Mouse (Mus musculus) heart, embryonic 14.5 days (tissue): ENCODE data around the gene N4bp1. TPM values are rescaled to one million over a fixed set of nuclear protein-coding genes. Genes with fewer than 3 reads are reported as not detected.

Experiments used
- ATAC-seq: fragments of 200-750 bp; cut with Nextera tagmentation; 2 replicates; pipeline ENCODE4 v1.8.0; 2017; ENCODE audit warnings: low read depth, moderate TSS enrichment; ENCODE audit not compliant: insufficient number of reproducible peaks, insufficient read depth, low FRiP score
- H3K27ac ChIP-seq, 2 experiments: fragments of 200-500 bp in 1 of 2; fragments of 300-500 bp in 1 of 2; sonication (generic) in 1 of 2; replicated peaks in 1 of 2; 2 replicates each; pipeline ENCODE4 v1.5.1; 2012 to 2014; ENCODE audit warnings: low read depth in 2 of 2, low read length in 2 of 2, control low read depth in 1 of 2, mild to moderate bottlenecking in 1 of 2, mixed read lengths in 1 of 2; ENCODE audit not compliant: control insufficient read depth in 1 of 2, insufficient read depth in 1 of 2
- H3K27me3 ChIP-seq: fragments of 300-500 bp; sonication (generic); 2 replicates; pipeline ENCODE4 v1.6.1; 2014; ENCODE audit warnings: mild to moderate bottlenecking, low read length, control low read depth; ENCODE audit not compliant: control insufficient read depth, insufficient read depth
- H3K36me3 ChIP-seq: fragments of 300-500 bp; sonication (generic); 2 replicates; pipeline ENCODE4 v1.6.1; 2014; ENCODE audit warnings: mild to moderate bottlenecking, control low read depth, low read length, mixed read lengths; ENCODE audit not compliant: control insufficient read depth, insufficient read depth
- H3K4me1 ChIP-seq, 2 experiments: fragments of 200-500 bp in 1 of 2; fragments of 300-500 bp in 1 of 2; sonication (generic) in 1 of 2; 2 replicates each; pipeline ENCODE4 v1.6.1; 2012 to 2014; ENCODE audit warnings: low read length in 2 of 2, control low read depth in 1 of 2, mixed read lengths in 1 of 2; ENCODE audit not compliant: control insufficient read depth in 2 of 2, insufficient read depth in 2 of 2
- H3K4me2 ChIP-seq: fragments of 300-500 bp; sonication (generic); 2 replicates; pipeline ENCODE4 v1.6.1; 2014; ENCODE audit warnings: mild to moderate bottlenecking, low read length
- H3K4me3 ChIP-seq, 2 experiments: fragments of 200-500 bp in 1 of 2; fragments of 300-500 bp in 1 of 2; sonication (generic) in 1 of 2; 2 replicates each; pipeline ENCODE4 v1.5.1; 2012 to 2014; ENCODE audit warnings: low read length in 2 of 2, mild to moderate bottlenecking in 2 of 2, control low read depth in 1 of 2, low read depth in 1 of 2, moderate library complexity in 1 of 2; ENCODE audit not compliant: control insufficient read depth in 1 of 2, insufficient read depth in 1 of 2
- H3K9ac ChIP-seq: fragments of 300-500 bp; sonication (generic); 2 replicates; pipeline ENCODE4 v1.6.1; 2014; ENCODE audit warnings: mild to moderate bottlenecking, low read length
- H3K9me3 ChIP-seq: fragments of 300-500 bp; sonication (generic); 2 replicates; pipeline ENCODE4 v1.6.1; 2016; ENCODE audit warnings: low read length, control low read depth; ENCODE audit not compliant: control insufficient read depth
- WGBS: fragments of 180-500 bp; shearing (Covaris S2); extraction: QIAGEN DNeasy Blood & Tissue Kit; methylation state at CpG from one replicate; pipeline ENCODE4 v1.1.7; 2014; 5-methylcytosine and 5-hydroxymethylcytosine counted together
- polyA plus RNA-seq: library from polyadenylated mRNA; unstranded; fragments of >200 nt; fragmentation: Nextera tagmentation; extraction: Ambion mirVana; gene quantifications from 2 replicates; pipeline ENCODE4 v1.2.1, GENCODE M21; 2014

N4bp1 gene
- polyA plus RNA-seq, 1 experiment from 2014 or later, result 8.5 TPM

GRCm38 (mm10) chr8:86820186-86820755, 64.8 kb downstream of the N4bp1 start:
- Histone ChIP-seq H3K36me3 (no peaks in the 10 kb centered on the region), H3K4me3 (no peak overlapping the region), H3K27ac (peak overlapping the region; percentile 0 to 62; a peak in 2 of 4 replicates), H3K9ac (no peak overlapping the region), H3K4me1 (peaks cover 3 to 11% of the 10 kb centered on the region in 2 experiments; a peak in 3 of 4 replicates), H3K4me2 (no peak overlapping the region), H3K9me3 (no peaks in the 10 kb centered on the region), H3K27me3 (no peaks in the 10 kb centered on the region)
- WGBS, result 47% methylated on average over 2 of the region's 2 CpGs
- no peak for ATAC-seq

GRCm38 (mm10) chr8:86819426-86819825, 65.6 kb downstream of the N4bp1 start:
- Histone ChIP-seq H3K27ac (no peak overlapping the region), H3K9ac (no peak overlapping the region), H3K4me3 (no peak overlapping the region), H3K27me3 (no peaks in the 10 kb centered on the region), H3K4me2 (no peak overlapping the region), H3K9me3 (no peaks in the 10 kb centered on the region), H3K4me1 (peaks cover 3 to 11% of the 10 kb centered on the region in 2 experiments; a peak in 3 of 4 replicates), H3K36me3 (no peaks in the 10 kb centered on the region)
- ATAC-seq, result no peak
- WGBS, result 55% methylated on average over 6 of the region's 6 CpGs

DNA sequence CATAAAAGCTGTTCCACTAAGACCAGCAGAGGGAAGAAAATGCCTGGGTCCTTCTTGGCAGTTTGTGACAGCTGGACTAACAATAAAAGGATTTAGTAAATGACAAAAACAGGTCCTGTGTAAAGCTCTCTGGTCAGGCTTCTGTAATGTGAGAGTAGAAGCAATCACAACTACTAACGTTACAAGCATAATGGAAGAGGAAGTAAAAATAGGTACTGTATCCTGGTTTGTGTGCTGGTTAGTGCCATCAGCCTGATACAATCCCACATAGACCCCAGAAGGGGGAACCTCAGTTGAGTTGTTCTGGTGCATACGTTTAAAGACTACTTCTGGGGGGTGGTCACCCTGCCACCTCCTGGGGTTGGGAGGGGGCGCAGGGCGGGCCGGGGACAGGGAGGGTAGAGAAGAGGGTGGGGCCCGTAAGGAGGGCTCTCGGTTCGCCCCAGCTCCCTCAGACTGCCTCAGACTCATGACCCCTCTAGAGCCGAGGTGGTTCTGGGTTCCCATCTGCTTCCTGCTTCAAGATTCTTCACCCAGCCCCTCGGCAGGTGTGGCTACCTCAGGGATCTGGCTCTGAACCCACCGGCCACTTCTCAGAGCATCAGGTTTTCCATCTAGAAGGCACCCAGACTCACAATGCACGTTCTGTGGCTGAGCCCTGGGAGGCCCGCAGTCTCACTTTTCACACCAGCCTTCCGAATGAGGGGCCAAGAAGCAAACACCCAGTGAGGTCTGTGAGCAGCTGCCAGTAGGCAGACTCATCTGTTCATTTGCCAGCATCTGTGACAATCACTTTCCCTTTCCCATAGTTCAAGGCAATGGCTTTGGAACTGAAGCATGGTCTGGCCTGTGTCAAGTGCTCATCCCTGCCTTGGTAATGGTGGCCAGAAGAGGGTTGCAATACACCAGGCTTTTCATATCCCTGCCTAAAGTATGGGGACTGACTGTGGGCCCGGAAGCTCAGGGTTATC, 75.8 kb downstream of the N4bp1 start:
- H3K36me3 ChIP-seq, result no peaks in the 10 kb centered on the region
- H3K27ac ChIP-seq, result no peak overlapping the region
- WGBS, result 83% methylated on average over 15 of the region's 15 CpGs
- H3K9ac ChIP-seq, result no peak overlapping the region
- no peak overlapping the region for H3K4me2 ChIP-seq
- peaks cover 2 to 4% of the 10 kb centered on the region in 2 experiments; a peak in 2 of 4 replicates for H3K4me1 ChIP-seq
- H3K4me3 ChIP-seq, result no peak overlapping the region
- no peaks in the 10 kb centered on the region for H3K27me3 ChIP-seq
- ATAC-seq, result no peak
- H3K9me3 ChIP-seq, result no peaks in the 10 kb centered on the region

GRCm38 (mm10) chr8:86808239-86808638, 76.8 kb downstream of the N4bp1 start:
- no peak for ATAC-seq
- no peak overlapping the region for H3K9ac ChIP-seq
- H3K4me3 ChIP-seq, result no peak overlapping the region
- H3K9me3 ChIP-seq, result no peaks in the 10 kb centered on the region
- H3K27me3 ChIP-seq, result no peaks in the 10 kb centered on the region
- H3K27ac ChIP-seq, result no peak overlapping the region
- peaks cover 2 to 4% of the 10 kb centered on the region in 2 experiments; a peak in 2 of 4 replicates for H3K4me1 ChIP-seq
- H3K36me3 ChIP-seq, result no peaks in the 10 kb centered on the region
- H3K4me2 ChIP-seq, result no peak overlapping the region
- 62% methylated on average over 5 of the region's 5 CpGs for WGBS

DNA sequence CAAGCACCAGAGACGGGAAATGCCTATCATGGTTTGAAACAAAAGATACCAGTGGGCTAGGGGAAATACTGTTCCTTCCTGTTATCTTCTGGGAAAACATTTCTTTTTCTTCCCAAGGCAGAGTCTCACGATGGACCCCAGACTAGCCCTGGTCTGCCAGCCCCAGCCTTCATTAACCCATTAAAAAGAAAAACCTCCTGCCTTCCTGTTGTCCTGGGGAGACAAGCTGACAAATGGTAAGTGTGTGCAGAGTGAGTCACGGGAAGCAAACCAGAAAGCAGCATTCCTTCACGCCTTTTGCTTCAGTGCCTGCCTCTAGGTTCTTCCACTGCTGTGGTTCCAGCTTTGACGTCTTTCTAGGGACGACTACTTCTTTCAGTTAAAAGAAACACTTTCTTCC, 83.1 kb downstream of the N4bp1 start:
- no peak for ATAC-seq
- no peak overlapping the region for H3K4me2 ChIP-seq
- no peak overlapping the region for H3K4me3 ChIP-seq
- WGBS, result 23% methylated on average over 6 of the region's 6 CpGs
- no peak overlapping the region for H3K9ac ChIP-seq
- H3K9me3 ChIP-seq, result no peaks in the 10 kb centered on the region
- H3K36me3 ChIP-seq, result no peaks in the 10 kb centered on the region
- no peaks in the 10 kb centered on the region; a peak in 1 of 4 replicates for H3K4me1 ChIP-seq
- H3K27ac ChIP-seq, result peak overlapping the region; percentile 47 to 56
- no peaks in the 10 kb centered on the region for H3K27me3 ChIP-seq

DNA sequence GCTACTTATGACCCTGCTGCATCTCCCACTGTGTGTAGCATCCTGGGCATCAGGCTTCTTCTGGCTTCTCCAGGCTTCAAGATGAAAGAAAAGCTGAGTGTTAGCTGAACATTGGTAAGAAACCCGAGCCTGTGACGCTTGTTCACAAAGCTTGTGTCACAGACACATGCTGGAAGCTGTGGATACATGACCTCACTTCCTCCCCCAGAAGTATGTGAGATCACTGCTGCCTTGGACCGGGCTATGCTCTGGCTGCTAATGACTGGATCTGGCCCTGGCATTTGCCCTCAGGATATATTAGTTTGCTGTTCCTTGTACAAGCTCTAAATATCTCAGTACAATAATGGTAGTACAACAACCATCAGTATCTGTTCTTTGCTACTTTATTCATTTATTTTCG, 84.1 kb downstream of the N4bp1 start:
- Histone ChIP-seq H3K4me3 (no peak overlapping the region), H3K4me1 (no peaks in the 10 kb centered on the region; a peak in 1 of 4 replicates), H3K9me3 (no peaks in the 10 kb centered on the region), H3K27ac (peak overlapping the region in 1 of 2 experiments; percentile 56; a peak in 1 of 4 replicates), H3K36me3 (no peaks in the 10 kb centered on the region), H3K4me2 (no peak overlapping the region), H3K9ac (no peak overlapping the region), H3K27me3 (no peaks in the 10 kb centered on the region)
- WGBS, result 36% methylated on average over 4 of the region's 4 CpGs
- ATAC-seq, result no peak

DNA sequence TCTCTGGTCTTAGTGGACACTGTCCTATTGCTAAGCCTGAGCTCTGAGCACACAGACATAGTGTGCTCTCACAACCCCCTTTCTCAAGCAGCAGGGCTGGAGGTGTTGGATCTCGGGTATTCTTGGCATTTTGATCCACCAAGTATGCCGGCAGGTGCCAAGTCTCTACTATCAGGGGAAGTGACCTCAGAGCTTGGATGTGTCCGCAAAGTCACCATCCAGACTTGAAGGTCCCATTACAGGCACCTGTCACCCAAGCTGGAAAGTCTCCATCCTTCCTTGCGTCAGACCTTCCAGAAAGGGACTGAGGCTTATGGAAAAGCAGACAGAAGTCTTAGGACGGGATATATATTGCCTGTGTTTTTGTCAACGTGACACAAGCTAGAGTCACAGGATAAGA, 86.9 kb downstream of the N4bp1 start:
- no peak overlapping the region for H3K27ac ChIP-seq
- 75% methylated on average over 6 of the region's 6 CpGs for WGBS
- H3K9me3 ChIP-seq, result no peaks in the 10 kb centered on the region
- peaks cover 0 to 2% of the 10 kb centered on the region in 2 experiments; a peak in 1 of 4 replicates for H3K4me1 ChIP-seq
- no peaks in the 10 kb centered on the region for H3K27me3 ChIP-seq
- no peak overlapping the region for H3K9ac ChIP-seq
- no peak overlapping the region for H3K4me2 ChIP-seq
- no peaks in the 10 kb centered on the region for H3K36me3 ChIP-seq
- no peak overlapping the region for H3K4me3 ChIP-seq
- ATAC-seq, result no peak
